Mouse (Mus musculus) urinary bladder, adult 2 months (tissue): ENCODE measurements around the gene Ghdc. TPM values are rescaled to one million over a fixed set of nuclear protein-coding genes. Genes with fewer than 3 reads are reported as not detected.
A peak's percentile ranks its signal among the peaks of the same experiment; 100 is the strongest.

Experiments
- DNase-seq: peaks from one replicate; pipeline ENCODE4 v3.0.0; 2022; ENCODE audit warnings: low spot score
- polyA plus RNA-seq: library from polyadenylated mRNA; depleted of rRNA; stranded (reverse); fragments of >200 nt; gene quantifications from 2 replicates; pipeline ENCODE4 v1.2.3, GENCODE M21; 2012

Ghdc gene
- polyA plus RNA-seq, 1 experiment = 20.5 TPM

- DNase-seq = no peak
These were observed 24.2 kb downstream of the Ghdc start for GRCm38 (mm10) chr11:100746546-100746945.

GRCm38 (mm10) chr11:100745085-100745484 lies 25.7 kb downstream of the Ghdc start:
- no peak for DNase-seq

GRCm38 (mm10) chr11:100741348-100741747 lies 29.4 kb downstream of the Ghdc start:
- DNase-seq = no peak

GRCm38 (mm10) chr11:100738749-100739148 lies 32.0 kb downstream of the Ghdc start:
- no peak for DNase-seq

GRCm38 (mm10) chr11:100738066-100738604 lies 32.6 kb downstream of the Ghdc start, which contains the start of gene Rab5c:
Rab5c (minus strand) TSS chr11:100738215.
- DNase-seq = peak; percentile 88

- no peak for DNase-seq
These were observed 33.5 kb downstream of the Ghdc start for GRCm38 (mm10) chr11:100737105-100737733.

- DNase-seq = no peak
These were observed 34.0 kb downstream of the Ghdc start for GRCm38 (mm10) chr11:100736746-100737080.

GRCm38 (mm10) chr11:100735954-100736745 lies 34.6 kb downstream of the Ghdc start:
- DNase-seq = no peak

GRCm38 (mm10) chr11:100735134-100735865 lies 35.5 kb downstream of the Ghdc start:
- DNase-seq = no peak

- DNase-seq = no peak
These were observed 40.1 kb downstream of the Ghdc start for GRCm38 (mm10) chr11:100730477-100731205.

GRCm38 (mm10) chr11:100729976-100730375 lies 40.8 kb downstream of the Ghdc start:
- DNase-seq = no peak

GRCm38 (mm10) chr11:100728601-100729000 lies 42.2 kb downstream of the Ghdc start:
- DNase-seq = no peak

- DNase-seq = no peak
These were observed 43.6 kb downstream of the Ghdc start for GRCm38 (mm10) chr11:100727201-100727600.

- no peak for DNase-seq
These were observed 45.7 kb downstream of the Ghdc start for GRCm38 (mm10) chr11:100724919-100725512.

GRCm38 (mm10) chr11:100722493-100723028 lies 48.2 kb downstream of the Ghdc start:
- no peak for DNase-seq

GRCm38 (mm10) chr11:100721776-100722492 lies 48.8 kb downstream of the Ghdc start:
- DNase-seq = no peak

- DNase-seq = no peak
These were observed 49.5 kb downstream of the Ghdc start for GRCm38 (mm10) chr11:100721254-100721653.

- DNase-seq = no peak
These were observed 50.4 kb downstream of the Ghdc start for GRCm38 (mm10) chr11:100720345-100720744.

- DNase-seq = no peak
These were observed 50.9 kb downstream of the Ghdc start for GRCm38 (mm10) chr11:100719893-100720292.

- DNase-seq = no peak
These were observed 51.4 kb downstream of the Ghdc start for GRCm38 (mm10) chr11:100719312-100719711.
